In genomic region chr1:86018235-86019055, GRCm38 (mm10) we compare ENCODE assay signal across 7 mouse cellular contexts. TPM values are rescaled to one million over a fixed set of nuclear protein-coding genes. Genes with fewer than 3 reads are reported as not detected.
A peak's percentile ranks its signal among the peaks of the same experiment; 100 is the strongest.
DNase-seq lines count a peak whose midpoint lies in the region; ATAC-seq and TF ChIP-seq lines count a peak whose summit lies in the region.

No protein-coding gene starts in this region.

- 4% methylated on average over 60 of the region's 60 CpGs for WGBS in forebrain, embryonic 14.5 days
- 2% methylated on average over 60 of the region's 60 CpGs for WGBS in hindbrain, embryonic 14.5 days
- 3% methylated on average over 60 of the region's 60 CpGs for WGBS in small intestine, adult 2 months

- no peak overlapping the region for H3K27ac ChIP-seq in forebrain, embryonic 14.5 days (ENCODE audit: low read depth, low read length)
- 0 out of 2 replicates have a peak overlapping the region, but pooled peaks have one; percentile 7 for H3K27ac ChIP-seq in hindbrain, embryonic 14.5 days
- H3K27ac ChIP-seq in small intestine, adult 2 months (ENCODE audit: insufficient read depth, low read depth, low read length): no peak overlapping the region

- H3K27me3 ChIP-seq in forebrain, embryonic 14.5 days (replicated peaks; ENCODE audit: control insufficient read depth, insufficient read depth, low read length): peaks cover 25% of the 10 kb centered on the region
- H3K27me3 ChIP-seq in hindbrain, embryonic 14.5 days (ENCODE audit: control insufficient read depth, insufficient read depth, low read length): peaks cover 17% of the 10 kb centered on the region
- H3K27me3 ChIP-seq in small intestine, adult 2 months (ENCODE audit: control insufficient read depth, insufficient read depth, low read length): peaks cover 24% of the 10 kb centered on the region

- peak overlapping the region; percentile 70 for H3K9ac ChIP-seq in forebrain, embryonic 14.5 days (ENCODE audit: low read length)
- peak overlapping the region; percentile 72 for H3K9ac ChIP-seq in hindbrain, embryonic 14.5 days

- peak; percentile 59 for DNase-seq in WW6 (ENCODE audit: low read depth, low spot score)
- DNase-seq in forebrain, embryonic 14.5 days (ENCODE audit: low spot score): peak; percentile 85
- DNase-seq in hindbrain, embryonic 14.5 days (ENCODE audit: low spot score): peak; percentile 77
- peak; percentile 75 to 76 for DNase-seq in left cerebral cortex, postnatal 25 days (ENCODE audit: low spot score in 2 of 2)

- H3K36me3 ChIP-seq in forebrain, embryonic 14.5 days (ENCODE audit: control insufficient read depth, insufficient read depth, low read length): no peaks in the 10 kb centered on the region
- H3K36me3 ChIP-seq in hindbrain, embryonic 14.5 days (replicated peaks; ENCODE audit: control insufficient read depth, insufficient read depth): no peaks in the 10 kb centered on the region
- H3K36me3 ChIP-seq in small intestine, adult 2 months (ENCODE audit: control insufficient read depth, insufficient read depth, low read length): no peaks in the 10 kb centered on the region

- H3K4me1 ChIP-seq in forebrain, embryonic 14.5 days (ENCODE audit: control insufficient read depth, insufficient read depth, low read length): no peaks in the 10 kb centered on the region; the same call in 1 of the 2 replicates
- no peaks in the 10 kb centered on the region; the same call in 1 of the 2 replicates for H3K4me1 ChIP-seq in hindbrain, embryonic 14.5 days (replicated peaks; ENCODE audit: control insufficient read depth, insufficient read depth, low read length)
- H3K4me1 ChIP-seq in small intestine, adult 2 months (ENCODE audit: control insufficient read depth, insufficient read depth, insufficient read length, low read length): peaks cover 5% of the 10 kb centered on the region; the same call in 1 of the 2 replicates

- peak overlapping the region; percentile 44 for H3K4me3 ChIP-seq in forebrain, embryonic 14.5 days (ENCODE audit: low read depth, low read length)
- H3K4me3 ChIP-seq in hindbrain, embryonic 14.5 days (replicated peaks; ENCODE audit: low read length): peak overlapping the region; percentile 47
- H3K4me3 ChIP-seq in small intestine, adult 2 months (ENCODE audit: low read depth, low read length): peak overlapping the region; percentile 61

- 0 out of 2 replicates have a peak, but pooled peaks have one; percentile 17 for TF ChIP-seq POLR2A in small intestine, adult 2 months (IDR thresholded peaks at IDR 0.05; ENCODE audit: low read depth, low read length)

- intact Hi-C loops in left cerebral cortex, postnatal 25 days (cut with DNase I): no loop called here

- H3K4me2 ChIP-seq in forebrain, embryonic 14.5 days (ENCODE audit: low read length): peak overlapping the region; percentile 97
- peak overlapping the region; percentile 93 for H3K4me2 ChIP-seq in hindbrain, embryonic 14.5 days (replicated peaks)

- H3K9me3 ChIP-seq in forebrain, embryonic 14.5 days (replicated peaks; ENCODE audit: control insufficient read depth, low read length): no peaks in the 10 kb centered on the region
- no peaks in the 10 kb centered on the region for H3K9me3 ChIP-seq in hindbrain, embryonic 14.5 days (ENCODE audit: control insufficient read depth, low read length)

- TF ChIP-seq CTCF in small intestine, adult 2 months (IDR thresholded peaks at IDR 0.05; ENCODE audit: extremely low read depth, insufficient read length, insufficient replicate concordance, low read depth, low read length): peak; percentile 24; the same call in 1 of the 2 replicates

- ATAC-seq in cerebellum, adult (ENCODE audit: insufficient number of reproducible peaks, low FRiP score, low TSS enrichment): 0 out of 2 replicates have a peak, but pooled peaks have one; percentile 31
- ATAC-seq in forebrain, embryonic 14.5 days: peak; percentile 88
- peak; percentile 78 for ATAC-seq in hindbrain, embryonic 14.5 days (ENCODE audit: low FRiP score)
- peak; percentile 66 for ATAC-seq in megakaryocyte progenitor cell, adult 5-6 weeks (replicated peaks; ENCODE audit: poor library complexity)

RNA-seq across cellular contexts. Expression of gene Spata3, which starts 1.8 kb away (rescaled TPM):
- 0.45 TPM in 1 of 2 replicates, not detected in the other for polyA plus RNA-seq in forebrain, embryonic 14.5 days (2014; fragmentation: Nextera tagmentation; extraction: Ambion mirVana)
- 0.31 TPM in 2 replicates for polyA plus RNA-seq in hindbrain, embryonic 14.5 days (2014; fragmentation: Nextera tagmentation; extraction: Ambion mirVana)
- total RNA-seq in left cerebral cortex, postnatal 25 days (2021): under 1 TPM; 0.41 to 0.57 TPM
- total RNA-seq in megakaryocyte progenitor cell, adult 5-6 weeks (2015): not detected in 2 replicates
- total RNA-seq in megakaryocyte progenitor cell, adult 5-6 weeks (2017): not detected in 2 replicates
- polyA plus RNA-seq in small intestine, adult 2 months (2012; rRNA removed): not detected in 2 replicates

RNA-seq across cellular contexts. Expression of gene 2810459M11Rik, which starts 27.2 kb away (rescaled TPM):
- polyA plus RNA-seq in forebrain, embryonic 14.5 days (2014; fragmentation: Nextera tagmentation; extraction: Ambion mirVana): 8.8 and 9.5 TPM in 2 replicates
- polyA plus RNA-seq in hindbrain, embryonic 14.5 days (2014; fragmentation: Nextera tagmentation; extraction: Ambion mirVana): 8.6 and 12.7 TPM in 2 replicates
- 1 to 10 TPM; 7.2 to 8.0 TPM for total RNA-seq in left cerebral cortex, postnatal 25 days (2021)
- not detected in 2 replicates for total RNA-seq in megakaryocyte progenitor cell, adult 5-6 weeks (2015)
- total RNA-seq in megakaryocyte progenitor cell, adult 5-6 weeks (2017): not detected in 2 replicates
- 9.4 and 13.8 TPM in 2 replicates for polyA plus RNA-seq in small intestine, adult 2 months (2012; rRNA removed)

RNA-seq across cellular contexts. Expression of gene Psmd1, which starts 45.7 kb away (rescaled TPM):
- polyA plus RNA-seq in forebrain, embryonic 14.5 days (2014; fragmentation: Nextera tagmentation; extraction: Ambion mirVana): 186 and 198 TPM in 2 replicates
- polyA plus RNA-seq in hindbrain, embryonic 14.5 days (2014; fragmentation: Nextera tagmentation; extraction: Ambion mirVana): 194 and 211 TPM in 2 replicates
- 100 to 1,000 TPM; 103 to 108 TPM for total RNA-seq in left cerebral cortex, postnatal 25 days (2021)
- total RNA-seq in megakaryocyte progenitor cell, adult 5-6 weeks (2015): 94.8 and 129 TPM in 2 replicates
- total RNA-seq in megakaryocyte progenitor cell, adult 5-6 weeks (2017): 156 and 166 TPM in 2 replicates
- 18.7 and 33.6 TPM in 2 replicates for polyA plus RNA-seq in small intestine, adult 2 months (2012; rRNA removed)

RNA-seq across cellular contexts. Expression of gene Gpr55, which starts 57.6 kb away (rescaled TPM):
- 0.05 TPM in 1 of 2 replicates, not detected in the other for polyA plus RNA-seq in forebrain, embryonic 14.5 days (2014; fragmentation: Nextera tagmentation; extraction: Ambion mirVana)
- 0.09 and 0.13 TPM in 2 replicates for polyA plus RNA-seq in hindbrain, embryonic 14.5 days (2014; fragmentation: Nextera tagmentation; extraction: Ambion mirVana)
- total RNA-seq in left cerebral cortex, postnatal 25 days (2021): under 1 TPM in 1 of 2 experiments, not detected in 1; 0.09 TPM
- not detected in 2 replicates for total RNA-seq in megakaryocyte progenitor cell, adult 5-6 weeks (2015)
- total RNA-seq in megakaryocyte progenitor cell, adult 5-6 weeks (2017): not detected in 2 replicates
- polyA plus RNA-seq in small intestine, adult 2 months (2012; rRNA removed): 2.7 and 4.2 TPM in 2 replicates

Comparison
In these comparisons a context has a peak if more than half of its experiments do, and no peak if none do; other contexts are left out.
1. ATAC-seq: peak in every context shown above with its lines; median percentile 88 in forebrain, embryonic 14.5 days; 78 in hindbrain, embryonic 14.5 days; 66 in megakaryocyte progenitor cell, adult 5-6 weeks; 31 in cerebellum, adult.